Mouse (Mus musculus): ENCODE data around the gene Gpr19.

Gpr19 gene

GRCm38 (mm10) chr6:134898095-134898965 lies at the start of gene Gpr19:
TSS of gene Gpr19 (minus strand) at chr6:134898578.
- peak; percentile 60 for DNase-seq (ENCODE audit: low spot score)

DNA sequence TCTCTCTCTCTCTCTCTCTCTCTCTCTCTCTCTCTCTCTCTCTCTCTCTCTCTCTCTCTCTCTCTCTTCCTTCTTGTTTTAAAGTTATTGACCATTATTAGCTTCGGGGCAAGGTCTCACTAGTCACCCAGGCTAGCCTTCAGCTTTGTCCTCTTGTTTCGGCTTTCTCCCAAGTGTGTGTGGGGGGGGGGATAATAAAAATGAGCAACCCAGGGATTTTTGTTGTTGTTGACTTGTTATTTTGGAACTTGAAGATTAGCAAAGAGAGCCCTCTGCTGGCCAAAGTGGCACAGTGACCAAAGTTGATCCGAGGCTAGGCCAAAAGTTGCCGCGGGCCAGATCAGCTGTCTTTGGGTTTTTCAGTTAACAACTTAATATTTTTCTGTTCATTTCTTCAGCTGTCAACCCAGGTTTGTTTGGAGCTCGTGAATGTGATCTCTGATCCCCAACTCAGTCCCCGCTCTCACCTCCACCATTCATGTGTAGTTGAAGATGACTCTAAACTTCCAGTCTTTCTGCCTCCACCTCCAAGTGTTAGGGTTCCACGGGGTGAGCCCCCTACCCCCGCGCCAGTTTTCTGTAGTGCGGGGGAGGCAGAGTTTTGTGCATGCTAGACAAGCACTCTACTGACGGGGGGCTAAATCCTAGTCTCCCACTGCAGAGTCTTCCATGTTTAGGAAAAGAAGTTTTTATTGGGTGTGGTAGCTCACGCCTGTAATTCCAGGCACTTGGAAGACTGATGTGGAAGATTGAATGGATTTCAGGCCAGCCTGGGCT lies 49.1 kb upstream of the Gpr19 start:
- DNase-seq (ENCODE audit: low spot score): no peak

- DNase-seq (ENCODE audit: low spot score): no peak
Observed at GRCm38 (mm10) chr6:134946858-134947257, 48.5 kb upstream of the Gpr19 start.

GRCm38 (mm10) chr6:134946054-134946453 lies 47.7 kb upstream of the Gpr19 start:
- no peak for DNase-seq (ENCODE audit: low spot score)

GRCm38 (mm10) chr6:134943759-134944407 lies 45.5 kb upstream of the Gpr19 start:
- DNase-seq (ENCODE audit: low spot score): no peak

- DNase-seq (ENCODE audit: low spot score): no peak
Observed at GRCm38 (mm10) chr6:134939781-134940180, 41.4 kb upstream of the Gpr19 start.

GRCm38 (mm10) chr6:134934305-134934704 lies 35.9 kb upstream of the Gpr19 start:
- no peak for DNase-seq (ENCODE audit: low spot score)

- no peak for DNase-seq (ENCODE audit: low spot score)
Observed at GRCm38 (mm10) chr6:134933207-134933558, 34.8 kb upstream of the Gpr19 start.

DNA sequence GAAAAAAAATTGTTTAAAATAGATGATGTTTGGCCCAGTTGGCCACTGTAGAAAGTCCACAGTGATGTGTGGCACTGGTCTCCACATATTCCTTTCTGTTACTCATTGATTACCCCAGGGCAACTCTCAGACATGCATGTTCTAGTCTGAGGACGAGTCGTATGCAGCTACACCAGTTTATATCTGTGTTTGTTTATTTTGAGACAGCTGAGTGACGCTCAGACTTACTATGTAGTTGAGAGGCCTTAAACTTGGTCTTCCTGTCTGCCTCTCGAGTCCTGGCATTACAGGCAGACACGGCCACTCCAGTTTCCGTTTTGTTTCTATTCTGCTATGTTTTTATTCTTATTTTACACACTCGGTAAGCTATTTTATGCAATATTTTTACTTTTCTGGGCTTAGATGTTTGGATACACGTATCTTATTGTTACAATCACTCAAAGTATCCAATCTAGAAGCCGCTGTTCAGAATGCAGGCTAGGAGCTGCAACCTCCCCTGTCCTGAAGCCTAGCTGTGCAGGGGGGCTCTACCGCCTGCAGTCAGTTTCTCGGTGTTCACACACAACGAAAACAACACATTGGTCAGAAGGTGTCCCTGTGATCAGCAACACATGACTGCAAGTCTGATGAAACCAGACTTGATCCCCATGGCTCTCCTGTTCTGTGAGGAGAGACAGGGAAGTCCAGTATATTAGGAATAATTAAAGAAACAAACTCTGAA lies 34.3 kb upstream of the Gpr19 start:
- DNase-seq (ENCODE audit: low spot score): no peak

DNA sequence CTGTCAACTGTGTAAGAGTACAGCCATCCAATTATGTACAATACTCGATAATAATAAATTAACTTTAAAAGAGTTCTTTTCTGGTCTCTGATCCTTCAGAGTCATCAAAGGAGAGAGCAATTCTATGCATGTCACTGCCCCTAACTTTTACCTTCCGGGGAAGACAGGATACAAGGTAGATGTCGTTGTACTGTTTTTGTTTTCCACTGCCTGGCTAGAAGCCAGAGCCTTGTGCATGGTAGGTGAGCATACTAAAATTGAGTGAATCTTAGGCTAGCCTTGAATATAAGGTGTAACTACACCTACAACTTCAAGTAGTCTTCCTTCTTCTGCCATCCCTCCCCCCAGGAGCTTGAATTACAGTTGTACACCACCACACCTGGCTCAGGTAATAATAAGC lies 32.8 kb upstream of the Gpr19 start:
- DNase-seq (ENCODE audit: low spot score): no peak

GRCm38 (mm10) chr6:134930383-134930782 lies 32.0 kb upstream of the Gpr19 start:
- no peak for DNase-seq (ENCODE audit: low spot score)

DNA sequence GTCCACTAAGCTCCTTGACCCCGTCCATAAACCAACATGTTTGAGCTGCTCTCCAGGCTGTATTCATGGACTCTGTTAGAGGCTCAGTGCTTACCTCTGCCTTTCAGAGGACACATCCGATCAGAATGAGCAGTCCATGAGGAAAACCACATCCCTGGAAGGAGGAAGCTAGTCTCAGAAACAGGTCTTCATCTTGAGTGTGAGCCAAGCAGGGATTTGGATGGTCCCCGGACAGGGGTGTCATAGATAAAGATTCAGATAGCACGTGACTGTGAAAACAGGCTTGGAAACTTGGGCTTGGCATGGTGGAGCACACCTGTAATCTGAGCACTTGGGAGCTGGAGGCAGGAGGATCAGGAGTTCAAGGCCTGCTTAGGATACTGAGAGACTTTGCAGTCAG lies 31.5 kb upstream of the Gpr19 start:
- DNase-seq (ENCODE audit: low spot score): no peak

DNA sequence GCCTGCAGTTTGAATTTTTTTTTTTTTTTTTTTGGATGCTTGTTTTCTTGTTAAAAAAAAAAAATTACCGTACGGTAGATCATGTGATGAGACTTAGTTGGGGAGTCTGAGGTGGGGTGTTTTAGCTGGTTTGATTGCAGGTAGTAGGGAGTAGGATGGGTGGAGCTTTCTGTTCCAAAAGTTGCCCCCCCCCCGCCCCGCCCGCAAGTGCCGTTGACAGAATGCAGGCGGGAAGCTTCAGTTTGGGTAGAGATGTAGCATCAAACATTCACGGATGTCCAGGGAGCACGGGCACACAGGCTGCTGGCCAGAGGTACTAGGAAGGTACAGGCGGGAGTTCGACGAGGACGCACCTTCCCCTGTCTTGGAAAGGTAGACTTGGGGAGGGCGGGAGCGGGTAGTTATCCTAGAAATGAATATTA lies 30.5 kb upstream of the Gpr19 start:
- DNase-seq (ENCODE audit: low spot score): no peak

GRCm38 (mm10) chr6:134928096-134928888 lies 29.9 kb upstream of the Gpr19 start:
- peak; percentile 50 for DNase-seq (ENCODE audit: low spot score)

GRCm38 (mm10) chr6:134927595-134928095 lies 29.3 kb upstream of the Gpr19 start:
- DNase-seq (ENCODE audit: low spot score): no peak

- no peak for DNase-seq (ENCODE audit: low spot score)
Observed at GRCm38 (mm10) chr6:134926803-134927594, 28.6 kb upstream of the Gpr19 start.

DNA sequence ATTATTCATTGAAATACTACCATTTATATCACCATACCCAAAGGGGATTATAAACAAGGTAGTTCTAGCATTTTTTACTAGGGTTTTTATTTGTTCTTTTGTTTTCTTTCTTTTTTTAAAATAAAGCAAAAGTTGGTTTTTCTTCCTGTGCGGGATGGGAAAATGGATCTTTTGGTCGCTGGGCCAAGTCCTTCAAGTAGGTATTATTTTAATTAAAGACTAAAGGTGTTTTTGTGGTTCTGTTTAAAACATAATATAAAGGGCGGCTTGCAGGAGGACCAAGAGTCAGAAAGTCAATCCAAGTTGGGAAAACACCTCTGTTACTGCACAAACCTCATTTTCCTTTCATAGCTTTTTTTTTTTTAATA lies 27.9 kb upstream of the Gpr19 start:
- no peak for DNase-seq (ENCODE audit: low spot score)

DNA sequence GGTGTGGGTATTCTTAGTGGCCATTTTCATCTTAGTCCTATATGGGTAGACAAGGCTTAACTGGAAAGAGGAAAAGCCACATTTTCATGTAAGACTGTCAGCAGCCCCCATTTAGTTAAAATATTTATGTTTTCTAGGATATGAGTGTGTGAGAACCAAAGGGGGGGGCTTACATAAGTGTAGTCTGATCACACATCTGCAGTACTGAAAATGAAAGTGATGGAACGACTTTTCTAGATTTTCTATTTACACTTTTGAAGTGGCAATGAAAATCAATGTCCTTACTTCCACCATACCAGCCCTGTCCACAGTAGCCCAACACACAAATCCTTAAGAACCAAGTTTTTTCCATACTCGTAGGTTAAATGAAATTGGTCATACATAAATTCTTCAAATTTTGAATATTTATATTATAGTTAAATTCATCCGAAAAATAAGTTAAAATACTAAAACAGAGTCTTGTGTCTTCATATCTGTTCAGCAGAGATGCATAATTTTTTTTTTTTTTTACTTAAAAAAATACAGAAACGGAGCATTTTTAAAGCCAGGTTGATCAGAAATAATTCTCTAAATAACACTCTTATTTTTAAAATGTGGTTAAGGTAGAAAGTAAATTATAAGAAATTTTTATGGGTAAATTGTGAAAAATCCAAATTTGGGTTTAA lies 27.4 kb upstream of the Gpr19 start:
- no peak for DNase-seq (ENCODE audit: low spot score)

GRCm38 (mm10) chr6:134924262-134924661 lies 25.9 kb upstream of the Gpr19 start:
- DNase-seq (ENCODE audit: low spot score): no peak

DNA sequence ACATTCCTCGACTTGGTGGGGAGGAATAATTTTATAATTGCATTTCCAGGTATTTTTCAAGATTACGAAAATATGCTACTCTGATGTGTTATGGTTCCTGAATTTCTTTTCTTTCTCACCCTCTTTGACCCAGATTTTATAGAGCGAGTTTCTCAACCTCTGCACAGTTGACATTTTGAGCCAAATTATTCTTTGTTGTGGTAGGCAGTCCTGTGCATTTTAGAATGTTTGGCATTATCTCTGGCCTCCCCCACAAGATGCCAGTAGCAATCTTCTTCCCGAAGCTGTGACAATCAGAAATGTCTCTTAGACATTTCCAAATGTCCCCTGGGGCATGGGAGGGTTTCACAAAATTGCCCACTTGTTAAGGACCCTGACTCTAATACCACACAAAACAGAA lies 25.3 kb upstream of the Gpr19 start:
- DNase-seq (ENCODE audit: low spot score): no peak

Measured in urinary bladder, postnatal 10 days (tissue).